Mouse (Mus musculus) kidney, postnatal 4 days (tissue): ENCODE results near the gene Twist2.

ENCODE experiments used
- DNase-seq, 2 experiments: peaks; one replicate each; pipeline ENCODE4 v3.0.0; 2021; ENCODE audit warnings: mixed read lengths in 2 of 2

The Twist2 gene

GRCm38 (mm10) chr1:91819237-91819636 lies 18.0 kb downstream of the Twist2 start:
- DNase-seq: peak; percentile 32 to 42

GRCm38 (mm10) chr1:91820531-91820930 lies 19.3 kb downstream of the Twist2 start:
- no peak for DNase-seq

- DNase-seq: no peak
These were observed 21.1 kb downstream of the Twist2 start for GRCm38 (mm10) chr1:91822316-91822824.

GRCm38 (mm10) chr1:91823530-91823929 lies 22.3 kb downstream of the Twist2 start:
- DNase-seq: no peak

- no peak for DNase-seq
These were observed 22.7 kb downstream of the Twist2 start for GRCm38 (mm10) chr1:91823951-91824350.

GRCm38 (mm10) chr1:91825261-91825660 lies 24.0 kb downstream of the Twist2 start:
- no peak for DNase-seq

- DNase-seq: no peak
These were observed 30.7 kb downstream of the Twist2 start for GRCm38 (mm10) chr1:91831978-91832377.

- DNase-seq: no peak
These were observed 38.3 kb downstream of the Twist2 start for GRCm38 (mm10) chr1:91839557-91839956.

- peak; percentile 22 to 28 for DNase-seq
These were observed 38.7 kb downstream of the Twist2 start for GRCm38 (mm10) chr1:91839979-91840378.

GRCm38 (mm10) chr1:91844236-91844635 lies 43.0 kb downstream of the Twist2 start:
- DNase-seq: no peak

GRCm38 (mm10) chr1:91844681-91845379 lies 43.6 kb downstream of the Twist2 start:
- peak in 1 of 2 experiments; percentile 34 for DNase-seq

- no peak for DNase-seq
These were observed 44.2 kb downstream of the Twist2 start for GRCm38 (mm10) chr1:91845380-91845957.

- peak in 1 of 2 experiments; percentile 51 for DNase-seq
These were observed 50.0 kb downstream of the Twist2 start for GRCm38 (mm10) chr1:91851300-91851699.

GRCm38 (mm10) chr1:91856771-91857664 lies 55.8 kb downstream of the Twist2 start:
- peak in 1 of 2 experiments; percentile 46 for DNase-seq

- peak in 1 of 2 experiments; percentile 25 for DNase-seq
These were observed 57.0 kb downstream of the Twist2 start for GRCm38 (mm10) chr1:91858101-91858790.

- DNase-seq: no peak
These were observed 57.6 kb downstream of the Twist2 start for GRCm38 (mm10) chr1:91858901-91859300.

GRCm38 (mm10) chr1:91861511-91861910 lies 60.2 kb downstream of the Twist2 start:
- DNase-seq: no peak

GRCm38 (mm10) chr1:91866001-91866400 lies 64.7 kb downstream of the Twist2 start:
- no peak for DNase-seq

- DNase-seq: peak; percentile 42 to 62
These were observed 69.8 kb downstream of the Twist2 start for GRCm38 (mm10) chr1:91871101-91871500.

- DNase-seq: peak; percentile 30 to 43
These were observed 71.3 kb downstream of the Twist2 start for GRCm38 (mm10) chr1:91872388-91873059.

GRCm38 (mm10) chr1:91873572-91874285 lies 72.5 kb downstream of the Twist2 start:
- peak; percentile 69 to 72 for DNase-seq
